Mouse (Mus musculus) regulatory T cell (primary cell): Measurements from ENCODE around the gene Olfr1305.

Experiments used
- in situ Hi-C: fragments of 300-600 bp; cut with MboI, MseI; formaldehyde crosslinking; loops from one replicate; pipeline ENCODE4 v1.15.1; 2025; ENCODE audit warnings: high pct_unique_total_duplicates

Olfr1305 gene

DNA sequence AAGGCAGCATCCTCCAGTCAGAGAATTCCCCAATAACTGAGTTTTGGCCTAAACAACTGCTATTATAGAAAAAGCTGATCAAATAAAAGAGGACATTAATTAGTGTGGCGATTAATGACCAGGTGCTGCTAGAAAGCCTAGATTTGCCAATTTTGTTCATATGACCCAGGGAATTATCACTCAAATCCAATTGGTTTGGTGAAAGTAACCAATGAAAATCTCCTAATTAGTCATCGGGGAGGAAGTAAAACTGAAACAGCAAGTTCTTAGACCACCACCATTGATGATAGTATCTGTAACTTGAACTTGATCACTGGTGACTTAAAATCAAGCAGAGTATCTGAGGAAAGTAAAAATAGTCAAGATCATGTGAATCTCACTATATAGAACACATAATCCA, at the start of gene Olfr1305:
Gene Olfr1305 (minus strand): TSS at position 101 of the 400 bp plus-strand sequence.
- in situ Hi-C loops, result no loop called here

DNA sequence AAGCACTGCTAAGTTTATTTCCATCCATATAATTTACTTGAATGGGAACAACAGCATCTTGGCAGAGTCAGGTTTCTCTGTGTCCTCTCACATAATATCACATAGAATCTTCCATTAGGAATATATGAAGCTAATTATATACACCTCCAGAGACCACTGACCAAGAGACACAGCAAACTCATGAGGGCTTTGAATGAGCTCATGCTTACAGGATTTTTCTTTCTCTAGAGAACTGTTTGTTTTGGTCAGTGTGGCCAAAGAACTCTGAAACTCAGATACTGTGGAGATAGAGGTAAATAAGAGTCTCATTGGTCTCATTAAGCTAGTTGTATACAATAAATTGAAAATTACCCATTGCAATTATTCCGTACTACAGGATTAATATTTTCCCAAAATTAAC, 39.2 kb upstream of the Olfr1305 start, which contains the start of gene Olfr1306:
Gene Olfr1306 (minus strand): TSS at position 101 of the 400 bp plus-strand sequence.
- in situ Hi-C loops, result no loop called here

GRCm38 (mm10) chr2:111820240-111820639, 56.7 kb downstream of the Olfr1305 start, which contains the start of gene Olfr1303:
TSS of gene Olfr1303 (minus strand) at chr2:111820340.
- in situ Hi-C loops, result no loop called here
